Mouse (Mus musculus): Measurements from ENCODE around the gene Ndufa6.
"Not testable (repeated sequence)": the region's sequence is repeated elsewhere in the genome, so short reads cannot be mapped to it uniquely, and the experiment has no call there.

The Ndufa6 gene

GRCm38 (mm10) chr15:82354126-82354945, at the start of gene Ndufa6:
Gene Ndufa6, minus strand, starts transcription at chr15:82354322.
- DNase-seq, result peak; percentile 98

DNA sequence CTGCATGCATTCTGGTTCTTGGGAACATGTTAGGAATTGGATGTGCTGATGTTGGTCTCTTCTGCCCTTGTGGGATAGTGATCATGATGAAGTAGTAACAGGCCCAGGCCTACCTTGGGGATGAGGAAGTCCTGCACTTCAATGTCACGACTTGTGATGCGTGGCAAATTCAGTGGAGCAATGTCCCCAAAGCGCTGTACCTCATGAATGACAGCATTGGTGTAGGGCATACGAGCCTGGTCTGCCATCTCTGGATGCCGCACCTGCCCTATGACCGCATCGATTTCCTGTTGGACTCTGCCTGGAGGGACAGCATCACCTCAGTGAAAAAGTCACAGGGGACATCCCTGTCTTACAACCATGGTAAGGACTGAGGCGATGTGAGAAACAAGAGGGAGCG, 49.5 kb upstream of the Ndufa6 start:
- no peak for DNase-seq

DNA sequence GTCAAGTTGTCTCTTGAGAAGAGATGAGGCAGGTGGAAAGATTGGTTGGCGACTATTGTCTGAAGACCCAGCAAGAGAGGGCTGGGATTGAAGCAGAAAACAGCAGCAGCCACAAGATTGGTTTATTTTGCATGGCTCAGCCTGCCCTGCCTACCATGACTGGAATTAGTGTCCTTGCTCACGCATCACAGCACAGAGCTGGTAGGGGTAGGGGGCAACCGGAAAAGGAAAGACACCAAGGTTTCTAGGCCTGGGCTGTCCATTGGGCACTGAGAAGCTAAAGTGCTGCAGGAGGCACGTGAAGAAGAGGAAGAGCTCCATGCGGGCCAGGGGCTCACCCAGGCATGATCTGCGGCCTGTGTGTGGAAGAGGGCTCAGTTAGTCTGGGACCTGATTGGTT, 48.6 kb upstream of the Ndufa6 start:
- no peak for DNase-seq

DNA sequence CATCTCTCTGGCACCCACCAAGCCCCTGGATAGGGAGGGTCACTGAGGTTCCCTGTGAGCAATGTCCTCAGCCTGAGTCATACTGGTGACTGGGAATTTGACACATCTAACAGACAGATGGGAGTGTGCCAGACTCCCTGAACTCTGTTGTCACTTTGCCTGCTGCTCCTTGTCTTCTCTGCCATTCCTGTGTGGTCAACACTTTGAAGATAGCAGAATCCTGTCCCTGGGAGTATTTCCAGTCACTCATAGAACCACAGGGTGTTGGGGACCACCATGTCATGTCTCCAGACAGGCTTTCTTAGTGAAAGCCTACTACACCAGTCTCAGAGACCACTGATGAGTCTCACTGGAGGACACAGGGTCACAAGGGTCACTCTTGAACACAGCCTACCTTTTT, 48.0 kb upstream of the Ndufa6 start:
- DNase-seq, result no peak

GRCm38 (mm10) chr15:82401516-82401915, 47.4 kb upstream of the Ndufa6 start:
- no peak for DNase-seq

DNA sequence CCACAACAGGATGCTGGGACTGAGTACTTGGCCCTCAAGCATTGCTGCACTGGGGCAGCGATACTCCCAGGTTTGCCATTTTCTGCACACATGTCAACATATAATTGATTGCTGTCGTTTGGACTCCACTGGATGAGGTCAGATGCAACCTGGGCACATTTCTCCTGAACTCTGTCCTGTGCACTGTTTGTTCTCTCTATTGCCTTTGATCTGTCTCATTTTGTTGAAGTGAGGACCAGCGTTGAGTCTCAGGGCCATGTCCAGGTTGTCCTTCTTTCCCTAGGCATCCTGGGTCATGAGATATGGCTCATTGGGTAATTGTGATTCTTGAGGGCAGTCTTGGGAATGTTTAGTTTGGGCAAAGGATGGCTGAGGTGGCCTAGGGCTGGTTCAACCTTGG, 41.8 kb upstream of the Ndufa6 start:
- not testable (repeated sequence) for DNase-seq

GRCm38 (mm10) chr15:82393922-82394321, 39.8 kb upstream of the Ndufa6 start, which contains the start of gene Cyp2d11:
Gene Cyp2d11, minus strand, starts transcription at chr15:82394022.
- not testable (repeated sequence) for DNase-seq

DNA sequence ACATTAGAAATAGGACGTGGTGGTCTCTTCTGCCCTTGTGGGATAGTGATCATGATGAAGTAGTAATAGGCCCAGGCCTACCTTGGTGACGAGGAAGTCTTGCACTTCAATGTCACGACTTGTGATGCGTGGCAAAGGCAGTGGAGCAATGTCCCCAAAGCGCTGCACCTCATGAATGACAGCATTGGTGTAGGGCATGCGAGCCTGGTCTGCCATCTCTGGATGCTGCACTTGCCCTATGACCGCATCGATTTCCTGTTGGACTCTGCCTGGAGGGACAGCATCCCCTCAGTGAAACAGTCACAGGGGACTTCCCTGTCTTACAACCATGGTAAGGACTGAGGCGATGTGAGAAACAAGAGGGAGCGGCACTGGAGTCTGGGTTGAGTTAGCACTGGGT, 35.8 kb upstream of the Ndufa6 start:
- not testable (repeated sequence) for DNase-seq

- DNase-seq, result no peak
These were observed 31.6 kb upstream of the Ndufa6 start for GRCm38 (mm10) chr15:82385729-82386128.

DNA sequence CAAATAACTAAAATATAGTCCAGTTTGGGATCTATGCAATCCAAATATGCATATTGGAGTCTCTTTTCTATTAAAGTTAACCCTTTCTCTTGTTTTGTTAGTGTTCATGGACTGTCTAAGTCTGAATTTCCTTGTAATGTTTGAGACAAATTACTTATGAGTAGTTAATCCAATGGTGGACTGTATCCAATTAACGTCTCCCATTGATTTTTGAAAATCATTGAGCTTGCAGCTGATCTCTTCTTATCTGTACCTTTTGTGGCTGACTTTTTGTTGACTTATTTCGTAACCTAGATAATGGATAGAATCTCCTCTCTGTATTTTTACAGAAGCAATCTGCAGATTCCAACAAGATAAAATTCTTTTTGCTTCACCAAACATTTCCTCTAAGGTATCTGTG, 28.3 kb upstream of the Ndufa6 start:
- DNase-seq, result no peak

DNA sequence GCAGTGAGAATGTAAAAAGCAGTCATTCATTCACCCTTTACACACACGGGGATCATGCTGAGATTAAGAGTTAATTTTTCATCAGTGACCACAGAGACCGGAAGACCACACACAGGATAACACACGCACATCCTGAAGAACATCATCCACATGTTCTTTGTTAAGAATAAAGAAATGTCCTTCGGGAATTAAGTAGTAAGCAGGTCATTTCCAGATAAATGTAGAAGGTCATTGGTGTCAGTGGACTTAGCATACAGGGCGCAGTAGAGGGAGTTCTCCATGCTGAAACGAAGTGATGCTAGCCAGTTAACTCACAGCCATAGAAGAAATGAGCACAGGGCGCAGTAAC, 26.6 kb upstream of the Ndufa6 start:
- DNase-seq, result no peak

GRCm38 (mm10) chr15:82379871-82380713, 26.0 kb upstream of the Ndufa6 start, which contains the start of gene Cyp2d22:
Gene Cyp2d22, minus strand, starts transcription at chr15:82380260.
- peak; percentile 73 for DNase-seq

GRCm38 (mm10) chr15:82379511-82379870, 25.4 kb upstream of the Ndufa6 start:
- DNase-seq, result peak; percentile 24

DNA sequence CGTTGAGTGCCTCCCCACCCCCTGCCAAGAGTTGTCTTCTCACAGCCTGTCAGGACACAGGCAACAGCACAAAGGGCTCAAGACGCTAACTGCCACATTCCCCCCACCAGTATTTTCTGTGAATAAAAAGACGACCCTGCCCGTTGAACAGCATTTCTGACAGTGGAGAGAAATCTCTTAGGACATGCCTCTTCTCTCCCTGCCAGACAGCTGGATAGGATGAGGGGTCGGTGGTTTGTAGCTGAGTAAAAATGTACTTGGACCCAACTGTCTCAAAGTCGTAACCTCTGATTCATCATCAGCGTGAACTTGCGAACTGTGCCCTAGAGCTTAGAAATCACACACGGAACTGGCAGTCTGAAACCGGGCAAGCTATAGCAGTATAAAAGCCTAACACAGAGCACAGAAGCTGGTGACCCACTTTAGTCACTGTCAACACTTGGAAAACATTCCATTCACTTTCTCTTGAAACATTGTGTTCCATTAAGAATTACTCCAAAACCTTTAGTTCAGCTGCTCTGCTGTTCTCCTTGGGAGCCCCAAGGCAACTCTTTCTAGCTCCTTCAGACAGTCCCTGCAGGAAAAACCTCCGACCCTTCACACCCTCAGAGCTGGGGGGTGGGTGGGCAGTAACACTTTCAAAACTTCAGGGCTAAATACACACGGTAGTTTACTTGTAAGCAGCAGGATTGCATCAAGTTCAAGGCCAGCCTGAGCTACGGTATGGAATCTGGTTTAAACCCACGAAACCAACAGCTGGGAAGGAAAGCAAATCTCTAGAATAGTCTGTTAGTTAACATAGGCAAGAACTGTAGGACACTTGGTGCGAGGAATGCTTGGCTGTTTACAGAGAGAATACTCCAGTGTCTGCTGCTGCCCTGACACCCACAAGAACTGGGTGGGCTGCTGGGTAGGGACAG, 24.4 kb upstream of the Ndufa6 start:
- peak; percentile 48 for DNase-seq

- no peak for DNase-seq
These were observed 23.6 kb upstream of the Ndufa6 start for GRCm38 (mm10) chr15:82377701-82378100.

GRCm38 (mm10) chr15:82376393-82377138, 22.4 kb upstream of the Ndufa6 start:
- DNase-seq, result peak; percentile 89

GRCm38 (mm10) chr15:82375855-82376254, 21.7 kb upstream of the Ndufa6 start:
- no peak for DNase-seq

DNA sequence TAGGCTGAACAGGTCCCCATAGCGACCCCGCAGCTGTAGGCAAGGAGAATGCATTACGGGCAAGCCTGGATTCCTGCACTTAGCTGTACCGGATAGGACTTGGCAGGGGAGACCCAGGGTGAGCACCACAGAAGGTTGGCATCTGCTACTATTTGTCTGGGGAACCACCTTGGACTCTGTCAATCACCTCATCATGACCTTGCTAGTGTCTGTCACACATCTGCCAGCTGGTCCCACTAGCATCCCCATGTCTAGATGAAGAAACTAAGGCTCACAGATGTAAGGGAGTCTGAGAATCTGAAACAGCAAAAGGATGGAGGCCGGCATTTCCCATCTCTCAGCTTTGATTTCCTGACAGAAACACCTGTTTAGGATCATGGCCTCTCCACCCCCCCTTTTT, 20.3 kb upstream of the Ndufa6 start:
- DNase-seq, result no peak

DNA sequence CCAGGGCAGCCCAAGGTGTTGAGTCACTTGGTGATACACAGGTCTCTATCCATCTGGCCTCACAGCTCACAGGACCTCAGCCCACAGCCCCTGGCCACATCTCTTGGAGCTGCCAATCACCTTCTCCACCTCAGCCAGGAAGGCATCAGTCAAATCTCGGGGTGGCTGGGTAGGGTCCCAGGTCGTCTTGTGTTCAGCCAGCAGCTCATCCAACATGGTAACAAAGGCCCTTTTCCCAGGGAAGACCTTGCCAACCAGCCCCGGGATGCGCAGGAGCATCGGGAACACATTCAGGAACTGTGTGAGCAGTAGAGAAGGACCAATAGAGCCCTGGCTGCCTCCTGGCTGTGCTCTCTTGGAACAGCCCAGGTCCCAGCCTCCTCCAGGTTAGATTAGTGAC, 18.9 kb upstream of the Ndufa6 start:
- DNase-seq, result no peak

DNA sequence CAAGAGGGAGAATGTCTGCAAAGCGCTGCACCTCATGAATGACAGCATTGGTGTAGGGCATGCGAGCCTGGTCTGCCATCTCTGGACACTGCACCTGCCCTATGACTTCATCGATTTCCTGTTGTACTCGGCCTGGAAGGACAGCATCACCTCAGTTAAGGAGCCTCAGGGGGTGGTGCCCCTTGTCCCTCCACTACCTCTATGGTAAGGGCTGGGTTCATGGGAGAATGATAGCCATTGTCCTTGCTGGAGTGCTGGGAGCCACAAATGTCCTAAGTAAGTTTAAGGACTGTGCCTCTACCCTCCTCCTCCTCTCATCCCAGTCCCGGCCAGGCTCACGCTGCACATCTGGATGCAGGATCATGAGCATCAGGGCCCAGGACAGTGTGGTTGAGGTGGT, 18.3 kb upstream of the Ndufa6 start:
- no peak for DNase-seq

- no peak for DNase-seq
These were observed 14.7 kb upstream of the Ndufa6 start for GRCm38 (mm10) chr15:82368851-82369250.

DNA sequence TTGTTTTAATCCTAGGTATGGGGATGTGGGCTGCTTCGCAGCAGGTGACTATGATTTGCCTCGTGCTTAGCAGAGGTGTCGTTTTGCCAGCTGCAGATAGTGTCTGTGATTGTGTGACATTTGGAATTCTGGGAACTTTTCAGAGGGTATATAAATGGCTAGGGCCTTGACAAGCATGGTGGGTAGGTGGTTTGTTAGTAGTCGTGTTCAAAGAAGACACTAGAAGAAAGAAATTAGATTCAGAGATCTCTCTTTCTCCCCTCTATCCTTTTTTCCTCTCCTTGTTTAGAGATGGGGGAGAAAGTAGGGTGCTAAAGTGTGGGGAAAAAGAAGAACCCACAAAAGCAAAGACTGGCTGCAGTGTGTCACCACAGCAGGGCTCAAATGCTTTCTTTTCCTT, 14.0 kb upstream of the Ndufa6 start:
- no peak for DNase-seq

All from lung, postnatal 36 days (tissue).